Mouse (Mus musculus) liver, postnatal 0 days (tissue): Measurements from ENCODE around the gene Gpr68. TPM values are rescaled to one million over a fixed set of nuclear protein-coding genes. Genes with fewer than 3 reads are reported as not detected.

ENCODE experiments used
- ATAC-seq: fragments of 200-750 bp; cut with Nextera tagmentation; 2 replicates; pipeline ENCODE4 v1.8.0; 2017; ENCODE audit warnings: mild to moderate bottlenecking, moderate library complexity
- DNase-seq: peaks from one replicate; pipeline ENCODE4 v3.0.0-alpha.2; 2016
- H3K27ac ChIP-seq: fragments of 300-500 bp; sonication (generic); 2 replicates; pipeline ENCODE4 v1.5.1; 2014; ENCODE audit warnings: antibody characterized with exemption, moderate library complexity, mild to moderate bottlenecking, low read depth
- H3K27me3 ChIP-seq: fragments of 300-500 bp; sonication (generic); 2 replicates; pipeline ENCODE4 v1.6.1; 2014; ENCODE audit warnings: low read length, control low read depth, mixed read lengths; ENCODE audit not compliant: insufficient read depth
- H3K36me3 ChIP-seq: fragments of 300-500 bp; sonication (generic); replicated peaks from 2 replicates; pipeline ENCODE4 v1.6.1; 2014; ENCODE audit warnings: mild to moderate bottlenecking, control low read depth, low read length, moderate library complexity, mixed read lengths; ENCODE audit not compliant: insufficient read depth
- H3K4me1 ChIP-seq: fragments of 300-500 bp; sonication (generic); 2 replicates; pipeline ENCODE4 v1.6.1; 2014; ENCODE audit warnings: antibody characterized with exemption, mild to moderate bottlenecking, control low read depth; ENCODE audit not compliant: insufficient read depth
- H3K4me2 ChIP-seq: fragments of 300-500 bp; sonication (generic); 2 replicates; pipeline ENCODE4 v1.6.1; 2014; ENCODE audit warnings: low read depth, mild to moderate bottlenecking, low read length, moderate library complexity, mixed read lengths
- H3K4me3 ChIP-seq: fragments of 300-500 bp; sonication (generic); 2 replicates; pipeline ENCODE4 v1.5.1; 2014; ENCODE audit warnings: low read depth, low read length
- H3K9ac ChIP-seq: fragments of 300-500 bp; sonication (generic); replicated peaks from 2 replicates; pipeline ENCODE4 v1.6.1; 2014; ENCODE audit warnings: mild to moderate bottlenecking, moderate library complexity
- H3K9me3 ChIP-seq: fragments of 300-500 bp; sonication (generic); 2 replicates; pipeline ENCODE4 v1.6.1; 2016; ENCODE audit warnings: mild to moderate bottlenecking, control low read depth, low read length, mixed read lengths
- CTCF ChIP-seq: sonication (generic); IDR thresholded peaks from 2 replicates; pipeline ENCODE4 v1.5.1; 2016; ENCODE audit warnings: antibody characterized with exemption, low read depth
- EP300 ChIP-seq: IDR thresholded peaks from 2 replicates; pipeline ENCODE4 v1.6.1; 2016; ENCODE audit warnings: antibody characterized with exemption, low read depth, mild to moderate bottlenecking
- WGBS: fragments of 180-500 bp; shearing (Covaris S2); extraction: QIAGEN DNeasy Blood & Tissue Kit; methylation state at CpG from one replicate; pipeline ENCODE4 v1.1.7; 2014; ENCODE audit not compliant: insufficient replicate concordance; 5-methylcytosine and 5-hydroxymethylcytosine counted together
- polyA plus RNA-seq: library from polyadenylated mRNA; unstranded; fragments of >200 nt; fragmentation: Nextera tagmentation; extraction: Ambion mirVana; gene quantifications from 2 replicates; pipeline ENCODE4 v1.2.1, GENCODE M21; 2015

Gene Gpr68
- polyA plus RNA-seq, 1 experiment from 2014 or later: 0.33 TPM

GRCm38 (mm10) chr12:100868049-100868622 lies 39.9 kb downstream of the Gpr68 start:
- WGBS: 63% methylated on average over 4 of the region's 4 CpGs
- Histone ChIP-seq H3K4me2 (no peak overlapping the region), H3K9ac (no peak overlapping the region), H3K36me3 (no peaks in the 10 kb centered on the region), H3K4me1 (no peaks in the 10 kb centered on the region), H3K27me3 (no peaks in the 10 kb centered on the region), H3K9me3 (no peaks in the 10 kb centered on the region), H3K4me3 (no peak overlapping the region), H3K27ac (no peak overlapping the region)
- TF ChIP-seq CTCF: no peak
- TF ChIP-seq EP300: no peak
- DNase-seq (no peak), ATAC-seq (no peak)

- TF ChIP-seq EP300: no peak
- TF ChIP-seq CTCF: no peak
- Histone ChIP-seq H3K9ac (no peak overlapping the region), H3K4me2 (no peak overlapping the region), H3K4me1 (no peaks in the 10 kb centered on the region), H3K9me3 (no peaks in the 10 kb centered on the region), H3K27ac (no peak overlapping the region), H3K4me3 (no peak overlapping the region), H3K36me3 (no peaks in the 10 kb centered on the region), H3K27me3 (no peaks in the 10 kb centered on the region)
- WGBS: 83% methylated on average over 8 of the region's 8 CpGs
- no peak for ATAC-seq
- DNase-seq: no peak
Measured at GRCm38 (mm10) chr12:100867097-100867496, 40.9 kb downstream of the Gpr68 start.

GRCm38 (mm10) chr12:100865509-100866078 lies 42.4 kb downstream of the Gpr68 start:
- no peak overlapping the region for H3K4me3 ChIP-seq
- no peak overlapping the region for H3K4me2 ChIP-seq
- no peak for TF ChIP-seq CTCF
- no peak for TF ChIP-seq EP300
- no peaks in the 10 kb centered on the region for H3K36me3 ChIP-seq
- no peak overlapping the region for H3K27ac ChIP-seq
- H3K27me3 ChIP-seq: no peaks in the 10 kb centered on the region
- H3K9me3 ChIP-seq: no peaks in the 10 kb centered on the region
- 69% methylated on average over 11 of the region's 11 CpGs for WGBS
- DNase-seq: no peak
- no peak for ATAC-seq
- H3K9ac ChIP-seq: no peak overlapping the region
- no peaks in the 10 kb centered on the region for H3K4me1 ChIP-seq

- no peak for ATAC-seq
- DNase-seq: no peak
- H3K27me3 ChIP-seq: no peaks in the 10 kb centered on the region
Measured at GRCm38 (mm10) chr12:100865072-100865471, 42.9 kb downstream of the Gpr68 start.

GRCm38 (mm10) chr12:100862856-100863446 lies 45.0 kb downstream of the Gpr68 start:
- Histone ChIP-seq H3K9ac (no peak overlapping the region), H3K9me3 (no peaks in the 10 kb centered on the region), H3K4me1 (no peaks in the 10 kb centered on the region), H3K4me3 (no peak overlapping the region), H3K4me2 (no peak overlapping the region), H3K27ac (no peak overlapping the region), H3K36me3 (no peaks in the 10 kb centered on the region), H3K27me3 (no peaks in the 10 kb centered on the region)
- TF ChIP-seq EP300 (no peak), CTCF (no peak)
- peak; percentile 93 for ATAC-seq
- 78% methylated on average over 3 of the region's 3 CpGs for WGBS
- peak; percentile 48 for DNase-seq

More at GRCm38 (mm10) chr12:100865072-100865471, 42.9 kb downstream of the Gpr68 start:
- Histone ChIP-seq H3K9me3 (no peaks in the 10 kb centered on the region), H3K4me1 (no peaks in the 10 kb centered on the region), H3K36me3 (no peaks in the 10 kb centered on the region), H3K9ac (no peak overlapping the region), H3K4me3 (no peak overlapping the region), H3K27ac (no peak overlapping the region), H3K4me2 (no peak overlapping the region)
- TF ChIP-seq EP300 (no peak), CTCF (no peak)

GRCm38 (mm10) chr12:100862272-100862671 lies 45.7 kb downstream of the Gpr68 start:
- 34% methylated on average over 3 of the region's 3 CpGs for WGBS
- 0 out of 2 replicates have a peak, but pooled peaks have one; percentile 29 for ATAC-seq
- no peak for TF ChIP-seq CTCF
- no peak for TF ChIP-seq EP300

More at GRCm38 (mm10) chr12:100862272-100862671, 45.7 kb downstream of the Gpr68 start:
- H3K27me3 ChIP-seq: no peaks in the 10 kb centered on the region
- H3K4me2 ChIP-seq: no peak overlapping the region
- H3K36me3 ChIP-seq: no peaks in the 10 kb centered on the region
- H3K9me3 ChIP-seq: no peaks in the 10 kb centered on the region
- no peak overlapping the region for H3K9ac ChIP-seq
- no peaks in the 10 kb centered on the region for H3K4me1 ChIP-seq
- H3K4me3 ChIP-seq: no peak overlapping the region
- DNase-seq: no peak
- no peak overlapping the region for H3K27ac ChIP-seq
